Mouse (Mus musculus) CH12.LX (cell line): Measurements from ENCODE around the gene Fermt3. TPM values are rescaled to one million over a fixed set of nuclear protein-coding genes. Genes with fewer than 3 reads are reported as not detected.

Experiments used
- DNase-seq: peaks from one replicate; pipeline ENCODE4 v3.0.0-alpha.2; 2013; ENCODE audit errors: extremely low read depth
- H3K27ac ChIP-seq: 2 replicates; pipeline ENCODE4 v1.5.1; 2012; ENCODE audit warnings: low read depth, mild to moderate bottlenecking, control low read depth, moderate library complexity; ENCODE audit not compliant: insufficient read depth
- H3K27me3 ChIP-seq: replicated peaks from 2 replicates; pipeline ENCODE3; 2012; ENCODE audit warnings: inconsistent platforms
- H3K36me3 ChIP-seq, 2 experiments: replicated peaks in 1 of 2; 2 replicates each; pipeline versions ENCODE3 to v1.6.1; 2012; ENCODE audit warnings: inconsistent platforms in 1 of 2, low read length in 1 of 2, mild to moderate bottlenecking in 1 of 2, mixed read lengths in 1 of 2, moderate library complexity in 1 of 2; ENCODE audit not compliant: control insufficient read depth in 1 of 2, insufficient read depth in 1 of 2
- H3K4me1 ChIP-seq, 2 experiments: 2 replicates each; pipeline ENCODE4 v1.6.1; 2012; ENCODE audit warnings: inconsistent platforms in 1 of 2, moderate library complexity in 1 of 2; ENCODE audit not compliant: insufficient read depth in 2 of 2, control insufficient read depth in 1 of 2
- H3K4me2 ChIP-seq: 2 replicates; pipeline ENCODE4 v1.6.1; 2012; ENCODE audit warnings: low read depth, mild to moderate bottlenecking, control low read depth; ENCODE audit not compliant: poor library complexity, insufficient read depth, severe bottlenecking
- H3K4me3 ChIP-seq, 3 experiments: fragments of 150-350 bp in 1 of 3; sonication (generic) in 1 of 3; replicated peaks in 1 of 3; 2 replicates each; pipeline versions ENCODE3 to v1.5.1; 2011 to 2012; ENCODE audit warnings: low read depth in 2 of 3, low read length in 2 of 3, mild to moderate bottlenecking in 2 of 3, moderate library complexity in 2 of 3, control low read depth in 1 of 3, improper control_type of control experiment in 1 of 3, inconsistent platforms in 1 of 3, mixed read lengths in 1 of 3; ENCODE audit not compliant: poor library complexity in 1 of 3
- H3K79me2 ChIP-seq: replicated peaks from 2 replicates; pipeline ENCODE4 v1.6.1; 2012; ENCODE audit warnings: mild to moderate bottlenecking, moderate library complexity; ENCODE audit not compliant: control insufficient read depth, poor library complexity, insufficient read depth, severe bottlenecking; ENCODE audit errors: extremely low read depth
- H3K9ac ChIP-seq: 2 replicates; pipeline ENCODE4 v1.6.1; 2012; ENCODE audit warnings: low read depth, mild to moderate bottlenecking, control low read depth, moderate library complexity; ENCODE audit not compliant: insufficient read depth
- H3K9me3 ChIP-seq: replicated peaks from 2 replicates; pipeline ENCODE3; 2012; ENCODE audit warnings: low read length, inconsistent platforms, mixed read lengths
- BHLHE40 ChIP-seq: IDR thresholded peaks from 2 replicates; pipeline ENCODE4 v1.6.1; 2011; ENCODE audit warnings: mild to moderate bottlenecking, low read depth, low read length, improper control_type of control experiment
- CHD1 ChIP-seq: IDR thresholded peaks from 2 replicates; pipeline ENCODE4 v1.6.1; 2012; ENCODE audit warnings: low read depth, low read length, improper control_type of control experiment, inconsistent platforms
- CHD2 ChIP-seq: IDR thresholded peaks from 2 replicates; pipeline ENCODE4 v1.6.1; 2011; ENCODE audit warnings: low read length, improper control_type of control experiment
- CTCF ChIP-seq, 2 experiments: IDR thresholded peaks in 1 of 2; conservative IDR thresholded peaks in 1 of 2; 2 replicates each; pipeline ENCODE4 v1.5.1; 2011 to 2012; ENCODE audit warnings: low read depth in 2 of 2, low read length in 2 of 2, improper control_type of control experiment in 1 of 2, inconsistent platforms in 1 of 2, mild to moderate bottlenecking in 1 of 2, moderate library complexity in 1 of 2
- E2F4 ChIP-seq: IDR thresholded peaks from 2 replicates; pipeline ENCODE4 v1.6.1; 2011; ENCODE audit warnings: low read depth, low read length, improper control_type of control experiment; ENCODE audit not compliant: insufficient replicate concordance
- ELF1 ChIP-seq: IDR thresholded peaks from 2 replicates; pipeline ENCODE4 v1.6.1; 2014; ENCODE audit warnings: low read depth, mild to moderate bottlenecking, inconsistent platforms, low read length, improper control_type of control experiment
- EP300 ChIP-seq: IDR thresholded peaks from 2 replicates; pipeline ENCODE4 v1.6.1; 2011; ENCODE audit warnings: low read length, improper control_type of control experiment
- ETS1 ChIP-seq: conservative IDR thresholded peaks from 2 replicates; pipeline ENCODE4 v1.6.1; 2012; ENCODE audit warnings: low read depth, mild to moderate bottlenecking, inconsistent platforms, low read length, improper control_type of control experiment, moderate library complexity
- HCFC1 ChIP-seq: IDR thresholded peaks from 2 replicates; pipeline ENCODE4 v1.6.1; 2012; ENCODE audit warnings: low read depth, mild to moderate bottlenecking, inconsistent platforms, low read length, improper control_type of control experiment
- IRF4 ChIP-seq: IDR thresholded peaks from 2 replicates; pipeline ENCODE4 v1.6.1; 2014; ENCODE audit warnings: low read depth, mild to moderate bottlenecking, inconsistent platforms, low read length, improper control_type of control experiment
- JUN ChIP-seq: IDR thresholded peaks from 2 replicates; pipeline ENCODE4 v1.6.1; 2011; ENCODE audit warnings: low read depth, mild to moderate bottlenecking, low read length, improper control_type of control experiment, moderate library complexity; ENCODE audit not compliant: insufficient read depth
- JUND ChIP-seq: conservative IDR thresholded peaks from 2 replicates; pipeline ENCODE4 v1.6.1; 2011; ENCODE audit warnings: low read depth, low read length, improper control_type of control experiment
- KAT2A ChIP-seq: IDR thresholded peaks from 2 replicates; pipeline ENCODE4 v1.6.1; 2012; ENCODE audit warnings: low read length, improper control_type of control experiment, inconsistent platforms; ENCODE audit not compliant: insufficient replicate concordance
- MAFK ChIP-seq: IDR thresholded peaks from 2 replicates; pipeline ENCODE4 v1.6.1; 2011; ENCODE audit warnings: low read length, improper control_type of control experiment; ENCODE audit not compliant: insufficient replicate concordance
- MAX ChIP-seq: IDR thresholded peaks from 2 replicates; pipeline ENCODE4 v1.6.1; 2011; ENCODE audit warnings: low read length, improper control_type of control experiment
- MAZ ChIP-seq: IDR thresholded peaks from 2 replicates; pipeline ENCODE4 v1.6.1; 2012; ENCODE audit warnings: low read depth, mild to moderate bottlenecking, inconsistent platforms, low read length, improper control_type of control experiment, moderate library complexity
- MEF2A ChIP-seq: IDR thresholded peaks from 2 replicates; pipeline ENCODE4 v1.6.1; 2014; ENCODE audit warnings: low read depth, mild to moderate bottlenecking, inconsistent platforms, low read length, improper control_type of control experiment, borderline replicate concordance
- MXI1 ChIP-seq: IDR thresholded peaks from 2 replicates; pipeline ENCODE4 v1.6.1; 2011; ENCODE audit warnings: mild to moderate bottlenecking, low read depth, low read length, improper control_type of control experiment
- MYC ChIP-seq: IDR thresholded peaks from 2 replicates; pipeline ENCODE4 v1.6.1; 2011; ENCODE audit warnings: low read depth, mild to moderate bottlenecking, improper control_type of control experiment, low read length
- NELFE ChIP-seq: IDR thresholded peaks from 2 replicates; pipeline ENCODE4 v1.6.1; 2011; ENCODE audit warnings: low read depth, low read length, improper control_type of control experiment
- NRF1 ChIP-seq: IDR thresholded peaks from 2 replicates; pipeline ENCODE4 v1.6.1; 2014; ENCODE audit warnings: low read depth, mild to moderate bottlenecking, inconsistent platforms, low read length, improper control_type of control experiment, moderate library complexity
- PAX5 ChIP-seq: IDR thresholded peaks from 2 replicates; pipeline ENCODE4 v1.6.1; 2012; ENCODE audit warnings: low read length, inconsistent platforms, mixed read lengths
- POLR2A ChIP-seq: IDR thresholded peaks from 2 replicates; pipeline ENCODE4 v1.6.1; 2011; ENCODE audit warnings: low read depth, mild to moderate bottlenecking, improper control_type of control experiment, low read length
- POLR2AphosphoS2 ChIP-seq: IDR thresholded peaks from 2 replicates; pipeline ENCODE4 v1.6.1; 2011; ENCODE audit warnings: low read depth, low read length, improper control_type of control experiment
- RAD21 ChIP-seq: IDR thresholded peaks from 2 replicates; pipeline ENCODE4 v1.6.1; 2011; ENCODE audit warnings: low read depth, mild to moderate bottlenecking, low read length, improper control_type of control experiment, moderate library complexity
- RCOR1 ChIP-seq: conservative IDR thresholded peaks from 2 replicates; pipeline ENCODE4 v1.6.1; 2012; ENCODE audit warnings: low read depth, mild to moderate bottlenecking, inconsistent platforms, low read length, improper control_type of control experiment
- SIN3A ChIP-seq: IDR thresholded peaks from 2 replicates; pipeline ENCODE4 v1.6.1; 2012; ENCODE audit warnings: low read length, improper control_type of control experiment, inconsistent platforms
- SMC3 ChIP-seq: IDR thresholded peaks from 2 replicates; pipeline ENCODE4 v1.6.1; 2011; ENCODE audit warnings: low read depth, low read length, improper control_type of control experiment
- TBP ChIP-seq: conservative IDR thresholded peaks from 2 replicates; pipeline ENCODE4 v1.6.1; 2011; ENCODE audit warnings: low read depth, low read length, improper control_type of control experiment
- TCF12 ChIP-seq: IDR thresholded peaks from 2 replicates; pipeline ENCODE4 v1.6.1; 2014; ENCODE audit warnings: low read depth, mild to moderate bottlenecking, inconsistent platforms, low read length, improper control_type of control experiment
- UBTF ChIP-seq: IDR thresholded peaks from 2 replicates; pipeline ENCODE4 v1.6.1; 2012; ENCODE audit warnings: low read depth, mild to moderate bottlenecking, inconsistent platforms, low read length, improper control_type of control experiment, moderate library complexity
- USF1 ChIP-seq: IDR thresholded peaks from 2 replicates; pipeline ENCODE4 v1.6.1; 2014; ENCODE audit warnings: low read depth, mild to moderate bottlenecking, inconsistent platforms, low read length, improper control_type of control experiment
- USF2 ChIP-seq: conservative IDR thresholded peaks from 2 replicates; pipeline ENCODE4 v1.6.1; 2011; ENCODE audit warnings: low read depth, low read length, improper control_type of control experiment
- ZC3H11A ChIP-seq: IDR thresholded peaks from 2 replicates; pipeline ENCODE4 v1.6.1; 2012; ENCODE audit warnings: low read depth, mild to moderate bottlenecking, inconsistent platforms, low read length, improper control_type of control experiment
- ZKSCAN1 ChIP-seq: IDR thresholded peaks from 2 replicates; pipeline ENCODE4 v1.6.1; 2012; ENCODE audit warnings: low read depth, inconsistent platforms, low read length, improper control_type of control experiment, borderline replicate concordance
- ZMIZ1 ChIP-seq: IDR thresholded peaks from 2 replicates; pipeline ENCODE4 v1.6.1; 2012; ENCODE audit warnings: low read depth, mild to moderate bottlenecking, inconsistent platforms, low read length, improper control_type of control experiment
- ZNF384 ChIP-seq: IDR thresholded peaks from 2 replicates; pipeline ENCODE4 v1.6.1; 2012; ENCODE audit warnings: low read depth, low read length, improper control_type of control experiment, inconsistent platforms
- dilution Hi-C: fragments of 300-500 bp; cut with MboI; formaldehyde crosslinking; loops from 2 replicates; pipeline ENCODE4 v1.14.3; 2020; ENCODE audit warnings: low sequenced_read_pairs; ENCODE audit not compliant: extremely low pct_unique_long_range_greater_than_20kb, extremely low pct_ligation_motif_present
- in situ Hi-C: fragments of 300-500 bp; cut with MboI; formaldehyde crosslinking; loops from 3 replicates; pipeline ENCODE4 v1.14.3; 2019; ENCODE audit warnings: low sequenced_read_pairs, low pct_ligation_motif_present, low pct_unique_long_range_greater_than_20kb, mixed read lengths
- polyA plus RNA-seq: library from polyadenylated mRNA; unstranded; fragments of >175 nt; gene quantifications from 2 replicates; pipeline ENCODE4 v1.2.1, GENCODE M21; 2012; ENCODE audit warnings: low read depth; ENCODE audit not compliant: insufficient read length
- total RNA-seq, 2 experiments: library from RNA; depleted of rRNA; stranded (reverse); fragments of 300-350 nt in 1 of 2; fragments of >200 nt in 1 of 2; gene quantifications; 2 replicates each; pipeline ENCODE4 v1.2.3; 2012 to 2014

Gene Fermt3
- total and polyA plus RNA-seq, 3 experiments, result 47.0 to 65.1 (median 57.4) TPM

DNA sequence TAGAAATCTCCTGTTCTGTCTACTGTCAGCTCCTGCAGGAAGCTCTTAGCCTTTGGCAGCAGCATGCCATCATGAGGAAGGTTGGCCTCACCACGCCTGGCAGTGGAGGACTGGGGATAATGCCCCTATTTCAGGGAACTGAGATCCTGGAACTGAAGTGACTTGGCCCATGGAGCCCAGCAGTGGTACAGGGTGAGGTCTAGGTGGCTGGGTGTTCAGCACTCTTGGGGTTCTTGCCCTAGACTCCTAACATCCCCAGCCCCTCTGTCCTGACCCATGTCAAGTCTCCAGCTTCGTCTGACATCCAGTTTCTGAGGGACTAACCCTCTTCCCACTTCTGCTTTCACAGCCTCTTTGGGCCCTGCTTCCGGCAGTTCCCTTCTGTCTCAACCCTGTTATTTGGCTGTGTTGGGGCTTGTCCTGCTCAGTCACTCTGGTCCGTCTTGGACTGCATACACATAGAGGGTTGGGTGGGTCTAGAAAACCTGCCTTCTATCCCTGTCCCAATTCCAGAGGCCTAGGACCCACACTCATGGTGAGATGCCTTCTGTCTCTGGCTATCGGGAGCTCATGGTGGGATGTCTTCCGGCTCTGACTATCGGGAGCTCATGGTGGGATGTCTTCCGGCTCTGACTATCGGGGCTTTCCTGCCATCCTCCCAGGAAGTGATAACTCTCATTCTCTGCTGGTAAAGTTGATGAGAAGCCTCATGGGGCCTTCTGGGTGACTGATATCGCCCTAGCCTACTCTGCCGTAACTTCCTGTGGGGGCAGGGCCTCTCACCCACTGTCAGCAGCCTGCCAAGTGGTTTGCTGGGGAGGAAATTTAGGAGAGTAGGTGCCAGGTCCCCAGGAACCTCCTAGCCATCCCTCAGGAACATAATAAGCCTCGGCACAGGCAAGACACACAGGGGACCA lies 1.5 kb downstream of the Fermt3 start:
- no peaks in the 10 kb centered on the region for H3K27me3 ChIP-seq
- dilution Hi-C loops (no loop called here), in situ Hi-C loops (no loop called here)
- H3K4me3 ChIP-seq, result peak overlapping the region; percentile 69 to 84 (median 76)
- H3K36me3 ChIP-seq, result peaks cover 43 to 69% of the 10 kb centered on the region in 2 experiments
- peaks cover 13 to 27% of the 10 kb centered on the region in 2 experiments for H3K4me1 ChIP-seq
- no peaks in the 10 kb centered on the region for H3K9me3 ChIP-seq
- H3K79me2 ChIP-seq, result peaks cover 3% of the 10 kb centered on the region; the same call in 1 of the 2 replicates
- H3K27ac ChIP-seq, result peak overlapping the region; percentile 86
- peak; percentile 93 for DNase-seq
- H3K9ac ChIP-seq, result peak overlapping the region; percentile 65
- peak overlapping the region; percentile 82 for H3K4me2 ChIP-seq
- 0 out of 2 replicates have a peak, but pooled peaks have one; percentile 32 for TF ChIP-seq TBP
- TF ChIP-seq MYC, result peak; percentile 68; the same call in 1 of the 2 replicates
- TF ChIP-seq PAX5, result no peak
- peak; percentile 47; the same call in 1 of the 2 replicates for TF ChIP-seq MAX
- peak; percentile 81 for TF ChIP-seq ETS1
- TF ChIP-seq POLR2A, result peak; percentile 70
- TF ChIP-seq POLR2AphosphoS2, result no peak; the same call in 1 of the 2 replicates
- no peak for TF ChIP-seq ZC3H11A
- no peak for TF ChIP-seq CTCF (conservative IDR thresholded peaks at IDR 0.05 in 1 of 2, IDR thresholded peaks at IDR 0.05 in 1 of 2; ENCODE audit: low read depth in 2 of 2, low read length in 2 of 2)
- TF ChIP-seq RAD21, result no peak
- TF ChIP-seq TCF12, result peak; percentile 87; the same call in 1 of the 2 replicates
- peak; percentile 67; the same call in 1 of the 2 replicates for TF ChIP-seq CHD1
- peak; percentile 79 for TF ChIP-seq MXI1
- TF ChIP-seq UBTF, result 0 out of 2 replicates have a peak, but pooled peaks have one; percentile 49
- TF ChIP-seq ZNF384, result no peak
- peak; percentile 95; the same call in 1 of the 2 replicates for TF ChIP-seq SIN3A
- TF ChIP-seq JUND, result no peak
- TF ChIP-seq HCFC1, result peak; percentile 70
- 0 out of 2 replicates have a peak, but pooled peaks have one; percentile 43 for TF ChIP-seq NELFE
- TF ChIP-seq USF2, result no peak
- peak; percentile 88 for TF ChIP-seq IRF4
- no peak for TF ChIP-seq E2F4
- 0 out of 2 replicates have a peak, but pooled peaks have one; percentile 40 for TF ChIP-seq KAT2A
- TF ChIP-seq ELF1, result peak; percentile 85
- TF ChIP-seq RCOR1, result no peak; the same call in 1 of the 2 replicates
- no peak for TF ChIP-seq ZKSCAN1
- TF ChIP-seq EP300, result peak; percentile 83
- no peak for TF ChIP-seq USF1
- peak; percentile 39; the same call in 1 of the 2 replicates for TF ChIP-seq JUN
- TF ChIP-seq SMC3, result no peak
- peak; percentile 68 for TF ChIP-seq MEF2A
- TF ChIP-seq MAZ, result peak; percentile 85
- TF ChIP-seq CHD2, result peak; percentile 91
- 0 out of 2 replicates have a peak, but pooled peaks have one; percentile 23 for TF ChIP-seq MAFK
- peak; percentile 76 for TF ChIP-seq ZMIZ1
- peak; percentile 57; the same call in 1 of the 2 replicates for TF ChIP-seq BHLHE40
- no peak for TF ChIP-seq NRF1
